In the genomic region with DNA sequence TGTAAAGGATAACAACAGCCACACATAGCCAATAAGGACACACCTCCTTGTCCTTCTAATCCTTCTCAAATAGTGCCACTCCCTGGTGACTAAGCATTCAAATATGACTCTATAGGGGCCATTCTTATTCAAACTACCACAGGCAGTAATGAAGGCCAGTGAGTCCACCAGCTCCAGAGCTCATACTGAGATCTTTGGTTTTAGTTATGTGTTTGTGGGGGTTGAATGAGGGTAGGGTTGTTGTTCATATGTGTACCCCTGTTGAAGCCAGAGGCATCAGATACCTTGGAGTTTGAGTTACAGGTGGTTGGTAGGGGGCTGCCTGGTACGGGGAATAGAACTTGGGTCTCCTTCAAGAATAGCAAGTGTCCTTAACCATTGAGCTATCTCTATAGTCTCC, we compare ENCODE assay signal across 24 mouse cellular contexts. TPM values are rescaled to one million over a fixed set of nuclear protein-coding genes. Genes with fewer than 3 reads are reported as not detected.
"Had no signal": no experiment of that assay in that cellular context is flagged by ENCODE, and none has a peak within 500 bp of the region (broad histone marks: within the 10 kb centered on the region; RNA-seq: fewer than 3 reads in every experiment).

No protein-coding gene starts in this region.

- H3K27ac ChIP-seq: midbrain, embryonic 10.5 days; midbrain, embryonic 13.5 days; neural tube, embryonic 13.5 days; neural tube, embryonic 15.5 days had no signal

- ATAC-seq: midbrain, embryonic 13.5 days; midbrain, embryonic 16.5 days had no signal

- H3K36me3 ChIP-seq: midbrain, embryonic 10.5 days; midbrain, embryonic 13.5 days; neural tube, embryonic 13.5 days; neural tube, embryonic 15.5 days had no signal

- H3K4me3 ChIP-seq: midbrain, embryonic 10.5 days; midbrain, embryonic 13.5 days; myocyte; neural tube, embryonic 13.5 days; neural tube, embryonic 15.5 days had no signal

- H3K9ac ChIP-seq: lung, embryonic 14.5 days; midbrain, embryonic 13.5 days; neural tube, embryonic 13.5 days; neural tube, embryonic 15.5 days had no signal

- H3K4me2 ChIP-seq: lung, embryonic 14.5 days; midbrain, embryonic 13.5 days; neural tube, embryonic 13.5 days; neural tube, embryonic 15.5 days had no signal

- DNase-seq: lung, adult 18-20 months; lung, embryonic 14.5 days; lung, postnatal 10 days; lung, postnatal 4 days; retina, postnatal 1 day; right cerebral cortex, adult 18-20 months; right cerebral cortex, postnatal 25 days; right cerebral cortex, postnatal 4 days; spleen, adult 18-20 months; thymus, adult 18-20 months; thymus, postnatal 14 days; thymus, postnatal 36 days had no signal

- H3K27me3 ChIP-seq: neural tube, embryonic 13.5 days; neural tube, embryonic 15.5 days had no signal

- H3K9me3 ChIP-seq: midbrain, embryonic 10.5 days; midbrain, embryonic 13.5 days; neural tube, embryonic 13.5 days; neural tube, embryonic 15.5 days had no signal

RNA-seq across cellular contexts. Expression of a gene that starts 19.2 kb away (rescaled TPM):
- polyA plus RNA-seq: liver, embryonic 16.5 days; lung, embryonic 14.5 days; lung, embryonic 16.5 days; midbrain, embryonic 13.5 days; neural tube, embryonic 11.5 days; neural tube, embryonic 13.5 days; small intestine, adult 2 months; stomach, embryonic 14.5 days; stomach, embryonic 16.5 days had no signal
